Mouse (Mus musculus) megakaryocyte, embryonic 14.5 days (primary cell): ENCODE measurements around the gene Cttnbp2.

Source experiments
- FLI1 ChIP-seq: IDR thresholded peaks from 2 replicates; pipeline ENCODE4 v1.6.1; 2012; ENCODE audit warnings: low read length, inconsistent platforms, mixed read lengths
- GATA1 ChIP-seq: IDR thresholded peaks from 3 replicates; pipeline ENCODE4 v1.6.1; 2012; ENCODE audit warnings: mixed read lengths, low read length, inconsistent platforms, borderline replicate concordance

DNA sequence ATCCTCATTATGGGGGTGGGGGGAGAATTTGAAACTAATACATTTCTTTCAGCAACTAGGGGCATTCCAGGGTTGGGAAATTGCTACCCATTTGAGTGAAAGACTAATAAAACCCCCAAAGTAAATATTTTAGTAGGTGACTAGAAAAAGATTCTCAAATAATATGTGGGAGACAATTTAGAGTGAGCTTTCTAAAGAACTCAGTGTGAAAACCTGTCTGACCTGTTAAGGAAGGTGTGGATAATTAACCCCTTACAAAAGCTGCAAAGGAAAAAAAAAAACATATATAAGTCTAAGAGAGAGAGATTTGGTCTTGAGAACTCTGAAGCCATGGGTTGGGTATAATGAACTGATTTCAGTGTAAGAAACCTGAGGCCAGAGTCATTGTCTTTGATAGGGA, 176.3 kb downstream of the Cttnbp2 start:
- TF ChIP-seq GATA1 (no peak), FLI1 (no peak)
